Mouse (Mus musculus): Measurements from ENCODE around the gene Jagn1. TPM values are rescaled to one million over a fixed set of nuclear protein-coding genes. Genes with fewer than 3 reads are reported as not detected.
A peak's percentile ranks its signal among the peaks of the same experiment; 100 is the strongest.

Gene Jagn1
- total RNA-seq (2012; rRNA removed), result 119 and 140 TPM in 2 replicates

- Histone ChIP-seq H3K4me3 (ENCODE audit: insufficient read depth in 1 of 2, low read depth in 1 of 2, low read length in 2 of 2, poor library complexity in 1 of 2, severe bottlenecking in 1 of 2) (peak within 1 kb of the TSS; percentile 87 to 92), H3K9ac (ENCODE audit: insufficient read depth, low read depth, low read length, poor library complexity, severe bottlenecking) (peak within 1 kb of the TSS; percentile 92), H3K27ac (ENCODE audit: insufficient read depth, low read depth, low read length, poor library complexity, severe bottlenecking) (peak within 1 kb of the TSS; percentile 51; the same call in 1 of the 2 replicates), H3K4me1 (ENCODE audit: control insufficient read depth in 2 of 2, insufficient read depth in 2 of 2, low read length in 2 of 2, poor library complexity in 1 of 2) (peaks cover 0 to 2% of the 10 kb centered on the region in 2 experiments; a peak in 1 of 4 replicates), H3K36me3 (ENCODE audit: control insufficient read depth, insufficient read depth, low read length, poor library complexity, severe bottlenecking) (peaks cover 13% of the 10 kb centered on the region), H3K9me3 (ENCODE audit: control insufficient read depth, insufficient read depth, low read depth, low read length) (no peaks in the 10 kb centered on the region)
- in situ Hi-C loops (cut with MboI; ENCODE audit: low sequenced_read_pairs in 2 of 2, unreplicated experiment in 2 of 2), result no loop called here
- DNase-seq (ENCODE audit: low read depth, low spot score), result peak; percentile 95
- TF ChIP-seq ZNF384 (IDR thresholded peaks at IDR 0.05; ENCODE audit: low read depth, low read length) (no peak), HCFC1 (IDR thresholded peaks at IDR 0.05; ENCODE audit: borderline replicate concordance, insufficient read depth, low read length) (peak; percentile 70)
Observed at GRCm38 (mm10) chr6:113442442-113443090, at the start of gene Jagn1. TSS of gene Jagn1 (plus strand) at chr6:113442569.

GRCm38 (mm10) chr6:113393951-113394350, 48.4 kb upstream of the Jagn1 start:
- no peaks in the 10 kb centered on the region for H3K9me3 ChIP-seq (ENCODE audit: control insufficient read depth, insufficient read depth, low read depth, low read length)
- DNase-seq (ENCODE audit: low read depth, low spot score), result no peak
- H3K9ac ChIP-seq (ENCODE audit: insufficient read depth, low read depth, low read length, poor library complexity, severe bottlenecking), result no peak overlapping the region
- H3K4me3 ChIP-seq (ENCODE audit: insufficient read depth in 1 of 2, low read depth in 1 of 2, low read length in 2 of 2, poor library complexity in 1 of 2, severe bottlenecking in 1 of 2), result no peak overlapping the region
- H3K27ac ChIP-seq (ENCODE audit: insufficient read depth, low read depth, low read length, poor library complexity, severe bottlenecking), result no peak overlapping the region
- peaks cover 11% of the 10 kb centered on the region for H3K36me3 ChIP-seq (ENCODE audit: control insufficient read depth, insufficient read depth, low read length, poor library complexity, severe bottlenecking)
- peaks cover 5 to 7% of the 10 kb centered on the region in 2 experiments; a peak in 3 of 4 replicates for H3K4me1 ChIP-seq (ENCODE audit: control insufficient read depth in 2 of 2, insufficient read depth in 2 of 2, low read length in 2 of 2, poor library complexity in 1 of 2)
- in situ Hi-C loops (cut with MboI; ENCODE audit: low sequenced_read_pairs in 2 of 2, unreplicated experiment in 2 of 2), result no loop called here
- TF ChIP-seq ZC3H11A (IDR thresholded peaks at IDR 0.05; ENCODE audit: borderline replicate concordance, low read depth, low read length) (no peak), CHD2 (IDR thresholded peaks at IDR 0.05; ENCODE audit: low read depth, low read length) (no peak), ZNF384 (IDR thresholded peaks at IDR 0.05; ENCODE audit: low read depth, low read length) (no peak), MAFK (IDR thresholded peaks at IDR 0.05; ENCODE audit: insufficient read depth, low read depth, low read length) (no peak), HCFC1 (IDR thresholded peaks at IDR 0.05; ENCODE audit: borderline replicate concordance, insufficient read depth, low read length) (no peak)

GRCm38 (mm10) chr6:113394811-113395210, 47.6 kb upstream of the Jagn1 start:
- Histone ChIP-seq H3K9ac (ENCODE audit: insufficient read depth, low read depth, low read length, poor library complexity, severe bottlenecking) (no peak overlapping the region), H3K27ac (ENCODE audit: insufficient read depth, low read depth, low read length, poor library complexity, severe bottlenecking) (no peak overlapping the region), H3K9me3 (ENCODE audit: control insufficient read depth, insufficient read depth, low read depth, low read length) (no peaks in the 10 kb centered on the region), H3K4me3 (ENCODE audit: insufficient read depth in 1 of 2, low read depth in 1 of 2, low read length in 2 of 2, poor library complexity in 1 of 2, severe bottlenecking in 1 of 2) (no peak overlapping the region), H3K4me1 (ENCODE audit: control insufficient read depth in 2 of 2, insufficient read depth in 2 of 2, low read length in 2 of 2, poor library complexity in 1 of 2) (peaks cover 4 to 5% of the 10 kb centered on the region in 2 experiments; a peak in 3 of 4 replicates), H3K36me3 (ENCODE audit: control insufficient read depth, insufficient read depth, low read length, poor library complexity, severe bottlenecking) (peaks cover 4% of the 10 kb centered on the region)
- DNase-seq (ENCODE audit: low read depth, low spot score), result no peak
- TF ChIP-seq ZNF384 (IDR thresholded peaks at IDR 0.05; ENCODE audit: low read depth, low read length) (no peak), ZC3H11A (IDR thresholded peaks at IDR 0.05; ENCODE audit: borderline replicate concordance, low read depth, low read length) (no peak), HCFC1 (IDR thresholded peaks at IDR 0.05; ENCODE audit: borderline replicate concordance, insufficient read depth, low read length) (no peak), MAFK (IDR thresholded peaks at IDR 0.05; ENCODE audit: insufficient read depth, low read depth, low read length) (no peak), CHD2 (IDR thresholded peaks at IDR 0.05; ENCODE audit: low read depth, low read length) (no peak)
- in situ Hi-C loops (cut with MboI; ENCODE audit: low sequenced_read_pairs in 2 of 2, unreplicated experiment in 2 of 2), result no loop called here

GRCm38 (mm10) chr6:113395501-113395900, 46.9 kb upstream of the Jagn1 start:
- Histone ChIP-seq H3K27ac (ENCODE audit: insufficient read depth, low read depth, low read length, poor library complexity, severe bottlenecking) (no peak overlapping the region; the same call in 1 of the 2 replicates), H3K9ac (ENCODE audit: insufficient read depth, low read depth, low read length, poor library complexity, severe bottlenecking) (no peak overlapping the region)
- TF ChIP-seq MAFK (IDR thresholded peaks at IDR 0.05; ENCODE audit: insufficient read depth, low read depth, low read length) (no peak), ZNF384 (IDR thresholded peaks at IDR 0.05; ENCODE audit: low read depth, low read length) (no peak), CHD2 (IDR thresholded peaks at IDR 0.05; ENCODE audit: low read depth, low read length) (no peak), HCFC1 (IDR thresholded peaks at IDR 0.05; ENCODE audit: borderline replicate concordance, insufficient read depth, low read length) (no peak), ZC3H11A (IDR thresholded peaks at IDR 0.05; ENCODE audit: borderline replicate concordance, low read depth, low read length) (no peak)

More at GRCm38 (mm10) chr6:113395501-113395900, 46.9 kb upstream of the Jagn1 start:
- Histone ChIP-seq H3K4me1 (ENCODE audit: control insufficient read depth in 2 of 2, insufficient read depth in 2 of 2, low read length in 2 of 2, poor library complexity in 1 of 2) (peaks cover 4 to 5% of the 10 kb centered on the region in 2 experiments; a peak in 3 of 4 replicates), H3K36me3 (ENCODE audit: control insufficient read depth, insufficient read depth, low read length, poor library complexity, severe bottlenecking) (peaks cover 3% of the 10 kb centered on the region), H3K9me3 (ENCODE audit: control insufficient read depth, insufficient read depth, low read depth, low read length) (no peaks in the 10 kb centered on the region), H3K4me3 (ENCODE audit: insufficient read depth in 1 of 2, low read depth in 1 of 2, low read length in 2 of 2, poor library complexity in 1 of 2, severe bottlenecking in 1 of 2) (no peak overlapping the region)
- in situ Hi-C loops (cut with MboI; ENCODE audit: low sequenced_read_pairs in 2 of 2, unreplicated experiment in 2 of 2), result no loop called here
- DNase-seq (ENCODE audit: low read depth, low spot score), result no peak
